Mouse (Mus musculus): ENCODE measurements around the gene Gm17324.

The Gm17324 gene

DNA sequence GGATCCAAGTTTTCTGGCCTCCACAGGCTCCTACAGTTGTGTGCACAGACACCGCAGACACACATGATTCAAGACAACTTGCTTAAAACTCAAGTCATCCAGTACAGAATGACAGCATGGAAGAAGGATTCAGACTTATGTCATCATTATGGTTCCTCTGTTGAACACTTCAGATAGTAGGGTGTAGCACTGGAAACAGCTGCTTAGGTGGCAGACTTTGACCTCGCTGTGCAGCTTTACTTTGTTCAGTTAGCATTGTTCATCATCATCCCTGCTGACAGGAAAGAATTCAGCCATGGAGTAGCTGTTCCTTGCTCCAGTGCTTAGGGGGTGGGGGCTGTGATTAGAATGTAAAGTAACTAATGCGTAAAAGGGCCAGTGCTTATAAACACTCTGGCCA lies 17.1 kb upstream of the Gm17324 start:
- no peak for DNase-seq (ENCODE audit: low read depth, low spot score)

DNA sequence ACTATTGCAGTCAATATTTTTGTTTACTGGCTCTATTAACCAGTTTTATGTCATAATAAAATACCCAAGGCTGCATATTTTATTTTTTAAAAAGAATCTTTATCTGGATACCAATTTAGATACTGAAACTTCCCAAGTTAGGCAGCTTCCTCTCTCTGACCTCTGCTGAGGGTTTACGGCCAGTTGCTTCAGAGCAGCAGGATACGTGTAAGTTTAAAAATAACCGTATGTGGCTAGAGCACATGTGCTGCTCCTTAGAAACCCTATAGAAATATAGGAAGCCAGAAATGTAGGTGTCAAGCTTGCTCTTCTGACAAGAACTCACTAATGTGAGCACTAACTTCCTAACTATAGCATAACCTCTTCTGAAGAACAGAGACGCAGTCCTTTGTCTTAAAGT lies 14.8 kb upstream of the Gm17324 start:
- DNase-seq (ENCODE audit: low read depth, low spot score), result no peak

- DNase-seq (ENCODE audit: low read depth, low spot score), result no peak
These were observed 8.4 kb upstream of the Gm17324 start for GRCm38 (mm10) chr9:78457026-78457425.

DNA sequence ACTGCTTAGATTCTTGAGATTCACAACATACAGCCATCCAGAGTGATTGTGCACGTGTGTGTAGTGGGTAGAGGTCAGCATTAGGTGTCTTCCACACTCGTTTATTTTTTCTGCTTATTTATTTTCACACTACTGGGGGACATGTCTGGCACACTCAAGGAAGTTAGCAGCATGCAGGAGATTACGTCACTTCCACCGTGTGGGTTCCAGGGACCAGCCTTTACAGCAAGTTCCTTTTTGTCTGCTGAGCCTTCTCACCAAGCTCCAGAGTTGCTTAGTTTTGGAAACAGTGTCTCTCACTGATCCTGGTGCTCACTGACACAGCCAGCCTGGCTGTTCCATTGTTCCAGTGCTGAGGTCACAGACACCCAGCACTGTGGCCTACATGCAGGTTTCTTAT lies 2.8 kb upstream of the Gm17324 start:
- no peak for DNase-seq (ENCODE audit: low read depth, low spot score)

GRCm38 (mm10) chr9:78450404-78450803 lies 1.8 kb upstream of the Gm17324 start:
- no peak for DNase-seq (ENCODE audit: low read depth, low spot score)

DNA sequence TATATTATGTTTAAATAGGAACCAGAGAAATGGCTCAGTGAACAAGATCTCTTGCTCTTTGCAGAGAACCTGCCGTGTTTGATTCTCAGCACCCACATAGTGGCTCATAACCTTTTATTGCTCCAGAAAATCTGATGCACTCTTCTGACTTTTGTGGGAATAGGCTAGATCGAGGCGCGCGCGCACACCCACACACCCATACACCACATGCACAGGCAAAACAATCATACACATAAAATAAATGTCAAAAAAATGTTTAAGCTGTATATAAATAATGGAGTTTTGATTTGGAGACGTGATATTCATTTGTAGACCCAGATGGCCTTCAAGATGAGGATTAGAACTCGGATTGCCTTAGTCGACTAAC lies 997 bp downstream of the Gm17324 start:
- no peak for DNase-seq (ENCODE audit: low read depth, low spot score)

DNA sequence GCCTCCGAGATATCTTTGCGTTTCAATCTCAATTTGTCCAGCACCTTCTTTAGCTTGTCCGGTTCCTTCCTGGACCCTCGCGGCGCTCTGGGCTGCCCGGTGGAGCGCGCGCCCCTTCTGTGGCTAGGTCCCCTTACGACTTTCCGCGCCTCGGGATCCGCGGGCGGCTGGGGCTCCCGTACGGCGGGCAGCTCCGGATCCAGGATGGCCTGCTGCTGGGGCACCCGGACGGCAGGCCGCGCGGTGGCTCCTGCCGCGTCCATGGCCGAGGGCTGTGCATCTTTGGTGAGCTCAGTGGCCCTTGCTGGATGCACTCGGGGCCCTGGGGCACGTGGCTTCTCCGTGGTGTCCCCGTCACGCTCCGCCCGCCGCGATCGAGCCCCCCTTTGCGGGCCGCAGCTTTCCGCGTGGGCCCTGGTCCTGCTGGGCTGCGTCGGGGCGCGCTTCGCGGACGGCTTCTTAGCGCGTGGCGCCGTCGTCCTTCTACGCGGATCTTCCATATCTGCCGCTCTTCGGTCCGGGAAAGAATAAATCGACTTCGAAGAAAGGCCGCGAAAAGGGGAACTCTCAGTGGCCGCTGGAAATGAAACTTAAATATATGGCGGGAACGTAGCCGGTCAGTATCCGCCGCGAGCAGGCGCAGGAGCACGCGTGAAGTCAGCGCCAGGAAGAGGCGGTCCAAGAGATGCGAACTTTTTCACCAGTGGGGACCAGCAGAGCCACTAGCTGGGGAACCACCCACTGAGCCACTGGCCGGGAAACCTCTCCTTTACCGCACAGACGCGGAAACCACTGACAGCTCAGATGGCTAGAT lies 5.8 kb downstream of the Gm17324 start, which contains the start of gene Cgas:
TSS of gene Cgas (minus strand) at position 659 of the 814 bp plus-strand sequence.
- no peak for DNase-seq (ENCODE audit: low read depth, low spot score)

GRCm38 (mm10) chr9:78442237-78442578 lies 6.4 kb downstream of the Gm17324 start:
- no peak for DNase-seq (ENCODE audit: low read depth, low spot score)

DNA sequence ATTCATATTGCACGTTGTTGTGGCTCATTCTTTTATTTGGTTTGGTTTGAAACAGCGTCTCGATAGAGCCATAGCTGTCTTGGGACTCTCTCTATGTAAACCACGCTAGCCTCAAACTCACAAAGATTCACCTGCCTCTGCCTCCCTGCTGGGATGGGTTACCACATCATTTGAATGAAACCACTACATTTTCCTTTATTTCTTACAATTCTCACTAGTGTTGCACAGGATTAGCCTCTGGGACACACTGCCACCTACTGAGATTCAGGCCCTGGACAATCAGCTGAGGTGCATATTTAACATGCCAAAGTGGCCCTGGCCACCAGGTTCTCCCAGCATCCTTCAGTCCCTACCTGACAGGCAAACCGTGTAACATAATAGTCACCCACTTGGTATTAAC lies 9.2 kb downstream of the Gm17324 start:
- DNase-seq (ENCODE audit: low read depth, low spot score), result no peak

DNA sequence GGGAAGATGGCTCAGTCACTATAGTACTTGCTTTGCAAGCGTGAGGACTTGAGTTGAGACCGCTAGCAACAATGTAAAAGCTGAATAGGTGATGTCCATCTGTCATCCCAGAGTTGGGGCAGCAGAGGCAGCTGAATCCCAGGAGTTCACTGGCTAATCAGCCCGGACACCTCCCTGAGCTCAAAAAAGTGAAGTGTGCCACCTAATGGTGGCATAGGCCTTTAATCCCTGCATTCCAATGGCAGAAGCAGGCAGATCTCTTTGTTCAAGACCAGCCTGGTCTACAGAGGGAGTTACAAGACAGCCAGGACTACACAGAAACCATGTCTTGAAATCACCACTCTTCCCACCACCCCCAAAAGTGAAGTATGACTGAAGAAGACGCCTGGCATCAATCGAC lies 16.1 kb downstream of the Gm17324 start:
- DNase-seq (ENCODE audit: low read depth, low spot score), result no peak

DNA sequence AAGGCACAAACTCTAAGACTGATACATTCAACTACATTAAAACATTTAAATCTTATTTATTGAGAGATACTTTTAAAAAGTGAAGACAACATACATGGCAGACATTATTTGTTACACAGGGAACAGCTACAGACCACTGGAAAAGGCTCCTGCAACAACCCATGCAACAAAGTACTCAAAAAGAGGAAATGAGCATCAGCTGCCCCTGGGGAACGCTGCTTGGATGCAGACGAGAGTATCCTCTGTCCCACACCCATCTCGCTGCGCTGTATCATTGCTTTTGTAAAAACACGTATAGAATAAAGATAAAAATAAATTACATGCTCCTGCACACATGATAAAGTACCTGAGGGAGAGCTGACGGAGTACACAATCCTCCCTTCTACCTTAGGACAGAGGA lies 18.1 kb downstream of the Gm17324 start:
- no peak for DNase-seq (ENCODE audit: low read depth, low spot score)

DNA sequence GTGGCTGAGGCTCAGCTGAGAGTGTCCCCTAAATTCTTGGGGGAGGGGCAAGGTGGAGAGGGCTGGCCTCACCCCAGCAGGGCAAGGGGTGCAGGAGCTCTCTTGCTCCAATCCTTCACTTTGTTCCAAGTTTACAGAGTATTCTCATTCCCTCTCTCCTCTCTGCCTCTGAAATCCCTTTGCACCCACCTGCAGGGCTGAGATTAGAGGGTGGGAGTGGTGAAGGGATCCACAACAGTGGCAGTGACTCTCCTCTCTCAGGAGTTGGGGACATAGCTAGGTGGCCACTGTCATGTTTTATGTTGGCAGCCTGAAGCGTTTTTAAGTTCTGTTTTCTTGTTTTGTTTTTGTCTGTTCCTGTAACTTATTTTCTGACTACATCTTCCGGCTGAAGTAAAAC lies 19.0 kb downstream of the Gm17324 start:
- no peak for DNase-seq (ENCODE audit: low read depth, low spot score)

DNA sequence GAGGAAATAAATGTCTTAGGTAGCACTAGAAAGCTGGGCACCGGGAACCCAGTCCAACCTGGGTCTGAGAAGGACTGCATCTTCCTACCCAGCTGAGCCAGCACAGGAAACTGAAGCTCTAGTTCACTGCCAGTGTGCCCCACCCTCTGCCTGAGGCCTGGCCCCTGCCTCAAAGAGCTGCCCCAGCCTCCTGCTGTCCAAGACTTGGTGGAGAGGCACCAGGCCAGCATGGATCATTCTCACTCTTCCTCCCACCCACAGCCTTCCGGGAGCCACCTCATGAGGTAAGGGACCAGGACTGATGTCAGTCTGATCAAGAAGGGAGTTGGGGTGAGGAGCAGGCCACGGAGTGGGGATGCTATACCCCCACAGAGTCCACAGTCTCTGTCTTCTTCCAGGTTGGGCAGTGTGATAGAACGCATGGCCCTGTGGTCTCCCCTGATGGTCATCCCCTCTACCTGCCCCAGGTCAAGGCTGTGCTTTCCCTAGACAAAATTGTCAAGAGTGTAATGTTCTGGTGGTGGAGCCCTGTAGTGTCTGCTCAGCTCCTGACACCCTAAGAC lies 19.6 kb downstream of the Gm17324 start:
- no peak for DNase-seq (ENCODE audit: low read depth, low spot score)

DNA sequence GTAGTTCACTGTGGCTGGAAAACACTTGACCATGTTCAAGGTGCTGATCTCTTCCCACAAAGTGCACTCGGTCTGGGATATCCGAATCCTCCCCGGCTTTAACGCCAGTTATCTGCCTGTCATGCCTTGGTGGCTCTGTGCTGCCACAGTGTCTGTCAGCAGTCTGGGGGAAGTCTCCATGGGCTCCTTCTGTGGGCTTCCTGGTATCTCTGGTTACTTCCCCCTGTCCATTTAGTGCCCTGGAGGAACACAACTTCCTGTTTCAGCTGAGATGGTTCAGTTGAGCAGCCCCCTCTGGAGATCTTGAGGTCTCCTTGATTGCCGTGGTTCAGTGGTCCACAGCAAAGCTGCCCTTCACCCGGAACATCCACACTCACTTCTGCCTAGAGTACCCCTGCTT lies 20.4 kb downstream of the Gm17324 start:
- no peak for DNase-seq (ENCODE audit: low read depth, low spot score)

GRCm38 (mm10) chr9:78427362-78427781 lies 21.2 kb downstream of the Gm17324 start:
- no peak for DNase-seq (ENCODE audit: low read depth, low spot score)

DNA sequence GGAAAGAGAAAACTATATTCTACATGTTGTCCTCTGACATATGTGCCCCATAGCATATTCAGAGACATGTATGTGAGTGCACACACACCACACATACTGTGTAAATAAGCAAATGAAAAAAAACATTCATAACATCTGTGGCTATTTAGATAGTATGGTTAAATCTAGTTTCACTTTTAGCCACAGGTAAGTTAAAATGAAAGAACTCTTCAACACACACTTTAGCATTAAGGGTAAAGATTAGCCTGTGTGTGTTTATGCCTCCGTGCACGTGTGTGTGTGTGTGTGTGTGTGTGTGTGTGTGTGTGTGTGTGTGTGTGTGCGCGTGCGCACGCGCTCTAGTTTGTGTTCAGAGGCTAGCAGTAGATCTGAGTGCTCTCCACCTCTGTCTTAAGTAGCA lies 47.0 kb downstream of the Gm17324 start:
- DNase-seq (ENCODE audit: low read depth, low spot score), result no peak

DNA sequence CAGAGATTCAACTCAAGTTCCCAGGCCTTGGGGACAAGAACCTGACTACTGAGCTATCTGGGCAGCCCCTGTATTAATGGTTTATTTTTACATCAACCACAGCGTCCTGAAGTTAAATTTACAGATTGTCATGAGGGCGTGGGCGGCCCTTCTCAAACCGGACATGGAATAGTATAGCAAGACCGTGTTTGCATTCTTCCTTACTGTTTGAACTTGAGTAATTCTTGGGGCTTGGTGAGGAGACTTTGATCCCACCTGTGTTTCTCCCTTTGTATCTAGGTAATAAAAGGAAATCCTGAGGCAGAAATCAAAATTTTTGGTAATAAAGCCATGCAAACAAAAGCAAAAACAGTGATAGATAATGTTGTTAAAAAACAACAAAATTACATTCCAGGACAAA lies 48.0 kb downstream of the Gm17324 start:
- DNase-seq (ENCODE audit: low read depth, low spot score), result no peak

Measured in retina, adult 2 months (tissue).